Mouse (Mus musculus) myocyte (in vitro differentiated cells): ENCODE measurements around the gene Krtdap. TPM values are rescaled to one million over a fixed set of nuclear protein-coding genes. Genes with fewer than 3 reads are reported as not detected.

Experiments
- H3K27me3 ChIP-seq: one replicate; pipeline ENCODE4 v1.6.1; 2011; ENCODE audit not compliant: control insufficient read depth, insufficient read depth, insufficient read length
- H3K36me3 ChIP-seq: one replicate; pipeline ENCODE4 v1.6.1; 2011; ENCODE audit not compliant: control insufficient read depth, insufficient read depth
- H3K4me2 ChIP-seq: one replicate; pipeline ENCODE4 v1.6.1; 2011; ENCODE audit warnings: low read depth, control low read depth
- H3K4me3 ChIP-seq: one replicate; pipeline ENCODE4 v1.5.1; 2011; ENCODE audit warnings: mild to moderate bottlenecking, control low read depth, moderate library complexity
- H3K79me2 ChIP-seq: one replicate; pipeline ENCODE4 v1.6.1; 2011; ENCODE audit not compliant: control insufficient read depth, insufficient read depth
- H3ac ChIP-seq: one replicate; pipeline ENCODE4 v1.6.1; 2011; ENCODE audit not compliant: control insufficient read depth, insufficient read length
- CEBPB ChIP-seq: IDR thresholded peaks from 2 replicates; pipeline ENCODE4 v1.6.1; 2011; ENCODE audit warnings: mild to moderate bottlenecking, moderate library complexity; ENCODE audit not compliant: poor library complexity, insufficient read depth, severe bottlenecking
- E2F4 ChIP-seq: IDR thresholded peaks from one replicate; pipeline ENCODE4 v1.6.1; 2011; ENCODE audit warnings: mild to moderate bottlenecking, control low read depth, moderate library complexity; ENCODE audit not compliant: insufficient read depth
- MAX ChIP-seq: IDR thresholded peaks from one replicate; pipeline ENCODE4 v1.6.1; 2011; ENCODE audit warnings: low read depth, mild to moderate bottlenecking, control low read depth
- MYOD1 ChIP-seq, 3 experiments: IDR thresholded peaks; one replicate each; pipeline ENCODE4 v1.6.1; 2011; ENCODE audit warnings: control low read depth in 2 of 3, low read depth in 2 of 3, mild to moderate bottlenecking in 2 of 3, moderate library complexity in 1 of 3; ENCODE audit not compliant: insufficient read length in 2 of 3, control insufficient read depth in 1 of 3
- MYOG ChIP-seq, 3 experiments: IDR thresholded peaks; one replicate each; pipeline ENCODE4 v1.6.1; 2011; ENCODE audit warnings: control low read depth in 2 of 3, low read depth in 2 of 3, mild to moderate bottlenecking in 2 of 3; ENCODE audit not compliant: insufficient read length in 2 of 3, control insufficient read depth in 1 of 3, insufficient read depth in 1 of 3
- POLR2A ChIP-seq: IDR thresholded peaks from one replicate; pipeline ENCODE4 v1.6.1; 2011; ENCODE audit warnings: low read depth, mild to moderate bottlenecking, control low read depth, moderate library complexity; ENCODE audit not compliant: insufficient read length
- POLR2AphosphoS2 ChIP-seq: IDR thresholded peaks from one replicate; pipeline ENCODE4 v1.6.1; 2011; ENCODE audit warnings: low read depth, control low read depth; ENCODE audit not compliant: insufficient read length
- REST ChIP-seq: IDR thresholded peaks from one replicate; pipeline ENCODE4 v1.6.1; 2011; ENCODE audit warnings: mild to moderate bottlenecking, control low read depth, moderate library complexity; ENCODE audit not compliant: insufficient read depth, insufficient read length
- SRF ChIP-seq: IDR thresholded peaks from one replicate; pipeline ENCODE4 v1.6.1; 2011; ENCODE audit warnings: low read depth; ENCODE audit not compliant: control insufficient read depth, insufficient read length
- TCF12 ChIP-seq: IDR thresholded peaks from one replicate; pipeline ENCODE4 v1.6.1; 2011; ENCODE audit warnings: mild to moderate bottlenecking, control low read depth; ENCODE audit not compliant: poor library complexity, insufficient read depth, severe bottlenecking
- TCF3 ChIP-seq: IDR thresholded peaks from one replicate; pipeline ENCODE4 v1.6.1; 2011; ENCODE audit warnings: low read depth, control low read depth; ENCODE audit not compliant: insufficient read length
- USF1 ChIP-seq: IDR thresholded peaks from one replicate; pipeline ENCODE4 v1.6.1; 2011; ENCODE audit warnings: low read depth, mild to moderate bottlenecking, control low read depth, moderate library complexity
- polyA plus RNA-seq: library from polyadenylated mRNA; unstranded; fragments of >200 nt; fragmentation: generic; extraction: Trizol; gene quantifications from one replicate; pipeline ENCODE4 v1.2.1, GENCODE M21; 2012; ENCODE audit warnings: missing spikeins

The Krtdap gene
- polyA plus RNA-seq, 1 experiment: not detected

- Histone ChIP-seq H3K4me3 (no peak overlapping the region), H3ac (no peak overlapping the region), H3K79me2 (no peaks in the 10 kb centered on the region), H3K27me3 (peaks cover 6% of the 10 kb centered on the region), H3K4me2 (no peak overlapping the region), H3K36me3 (no peaks in the 10 kb centered on the region)
- no peak for TF ChIP-seq E2F4
- no peak for TF ChIP-seq TCF3
Observed at GRCm38 (mm10) chr7:30776104-30776503, 11.6 kb upstream of the Krtdap start.

DNA sequence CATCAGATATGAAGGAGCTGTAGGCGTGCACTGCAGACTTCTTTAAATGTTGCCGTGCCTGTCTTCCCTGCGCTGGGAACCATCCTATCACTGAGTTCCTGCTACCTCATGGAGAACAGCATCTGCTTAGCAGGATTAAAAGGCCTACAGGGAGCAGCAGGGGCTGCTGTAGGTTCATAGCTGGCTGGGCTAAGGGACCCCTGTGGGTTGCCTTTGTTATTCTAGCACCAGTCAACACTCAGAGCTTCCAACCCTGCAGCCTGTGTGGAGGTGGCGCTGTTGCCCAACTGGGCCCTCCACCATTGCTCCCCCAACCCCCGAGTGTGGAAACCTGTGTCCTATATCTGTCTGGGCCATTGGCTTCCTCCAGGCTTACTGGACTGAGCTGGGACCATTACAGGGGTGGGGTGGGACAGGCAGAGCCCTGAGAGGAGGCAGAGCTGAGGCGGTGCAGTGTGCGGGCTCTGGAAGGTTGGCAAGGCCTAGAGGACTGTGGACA lies 10.6 kb upstream of the Krtdap start:
- no peaks in the 10 kb centered on the region for H3K36me3 ChIP-seq
- peaks cover 6% of the 10 kb centered on the region for H3K27me3 ChIP-seq
- H3K4me3 ChIP-seq: no peak overlapping the region
- no peak overlapping the region for H3ac ChIP-seq
- no peak for TF ChIP-seq TCF3
- no peak for TF ChIP-seq USF1
- TF ChIP-seq MYOG (IDR thresholded peaks at IDR 0.05; ENCODE audit: control insufficient read depth in 1 of 3, insufficient read depth in 1 of 3, insufficient read length in 2 of 3, low read depth in 2 of 3): no peak
- TF ChIP-seq POLR2AphosphoS2: no peak
- TF ChIP-seq CEBPB: no peak
- TF ChIP-seq POLR2A: no peak
- TF ChIP-seq REST: no peak
- TF ChIP-seq MYOD1 (IDR thresholded peaks at IDR 0.05; ENCODE audit: control insufficient read depth in 1 of 3, insufficient read length in 2 of 3, low read depth in 2 of 3): no peak
- no peak for TF ChIP-seq TCF12
- no peaks in the 10 kb centered on the region for H3K79me2 ChIP-seq
- H3K4me2 ChIP-seq: no peak overlapping the region

DNA sequence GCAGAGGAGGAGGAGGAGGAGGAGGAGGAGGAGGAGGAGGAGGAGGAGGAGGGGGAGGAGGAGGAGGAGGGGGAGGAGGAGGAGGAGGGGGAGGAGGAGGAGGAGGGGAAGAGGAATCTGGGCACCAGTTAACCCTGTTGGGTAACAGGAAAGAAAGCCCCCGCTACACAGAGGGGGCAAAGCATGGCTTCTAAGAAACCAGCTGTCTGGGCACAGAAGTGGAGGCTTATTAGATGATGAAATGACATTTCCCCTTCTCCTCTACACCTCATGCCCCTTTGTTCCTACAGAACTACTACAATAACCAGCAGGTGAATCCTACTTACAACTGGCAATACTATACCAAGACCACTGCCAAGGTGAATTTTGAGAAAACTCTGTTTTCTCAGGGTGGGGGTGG lies 9.8 kb upstream of the Krtdap start:
- TF ChIP-seq CEBPB: no peak
- no peak for TF ChIP-seq E2F4
- no peak for TF ChIP-seq POLR2A
- no peak for TF ChIP-seq MAX
- TF ChIP-seq TCF12: no peak
- no peak for TF ChIP-seq USF1
- no peak for TF ChIP-seq TCF3
- TF ChIP-seq REST: no peak
- TF ChIP-seq MYOG (IDR thresholded peaks at IDR 0.05; ENCODE audit: control insufficient read depth in 1 of 3, insufficient read depth in 1 of 3, insufficient read length in 2 of 3, low read depth in 2 of 3): no peak
- no peak for TF ChIP-seq SRF
- TF ChIP-seq POLR2AphosphoS2: no peak
- no peak for TF ChIP-seq MYOD1 (IDR thresholded peaks at IDR 0.05; ENCODE audit: control insufficient read depth in 1 of 3, insufficient read length in 2 of 3, low read depth in 2 of 3)
- Histone ChIP-seq H3K27me3 (peaks cover 6% of the 10 kb centered on the region), H3K4me3 (no peak overlapping the region), H3K79me2 (no peaks in the 10 kb centered on the region), H3K36me3 (no peaks in the 10 kb centered on the region), H3ac (no peak overlapping the region), H3K4me2 (no peak overlapping the region)

DNA sequence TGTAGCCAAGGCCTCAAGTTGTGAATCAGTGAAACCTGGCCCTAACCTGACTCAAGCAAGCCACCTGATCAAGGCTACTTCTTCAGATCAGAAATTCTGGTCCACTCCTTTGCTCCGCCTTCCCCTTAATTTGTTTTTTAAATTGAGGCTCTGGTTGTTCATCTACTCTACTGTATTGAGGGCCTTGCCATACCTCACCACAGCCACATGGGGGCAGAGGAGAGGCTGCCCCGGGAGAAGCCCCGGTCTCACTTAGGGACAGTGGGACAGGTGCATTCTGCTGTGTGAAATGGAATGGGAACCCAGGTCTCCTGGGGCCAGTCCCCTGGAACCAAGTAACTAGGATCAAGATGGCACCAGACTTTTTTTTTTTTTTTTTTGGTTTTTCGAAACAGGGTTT lies 5.9 kb upstream of the Krtdap start:
- TF ChIP-seq REST (no peak), E2F4 (no peak), TCF3 (no peak), MAX (no peak), TCF12 (no peak), MYOD1 (IDR thresholded peaks at IDR 0.05; ENCODE audit: control insufficient read depth in 1 of 3, insufficient read length in 2 of 3, low read depth in 2 of 3) (no peak), POLR2A (no peak), SRF (no peak), USF1 (no peak), POLR2AphosphoS2 (no peak)
- Histone ChIP-seq H3K4me2 (no peak overlapping the region), H3K4me3 (no peak overlapping the region), H3K79me2 (no peaks in the 10 kb centered on the region), H3K27me3 (peaks cover 6% of the 10 kb centered on the region), H3ac (no peak overlapping the region), H3K36me3 (no peaks in the 10 kb centered on the region)

DNA sequence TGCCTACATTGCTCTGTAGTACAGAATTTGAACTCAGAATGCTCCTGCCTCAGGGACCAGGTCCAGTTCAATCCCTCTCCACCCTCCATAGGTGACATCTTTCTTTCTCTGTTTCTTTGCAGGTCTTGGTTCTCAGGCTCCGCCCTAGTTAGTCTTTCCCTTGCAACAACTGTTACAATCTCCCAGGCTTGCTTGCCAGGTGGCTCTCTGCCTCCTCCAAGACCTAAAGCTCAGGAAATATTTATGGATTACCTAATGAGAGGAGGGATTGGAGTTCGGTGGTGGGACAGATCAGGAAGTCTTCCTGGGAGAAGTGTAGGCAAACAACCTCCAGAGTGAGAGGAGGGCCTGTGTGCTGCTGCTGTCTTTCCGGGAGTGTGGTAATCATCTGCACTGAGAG lies 5.0 kb upstream of the Krtdap start:
- Histone ChIP-seq H3K79me2 (no peaks in the 10 kb centered on the region), H3ac (no peak overlapping the region), H3K4me3 (no peak overlapping the region), H3K36me3 (no peaks in the 10 kb centered on the region), H3K4me2 (no peak overlapping the region), H3K27me3 (peaks cover 6% of the 10 kb centered on the region)
- TF ChIP-seq POLR2AphosphoS2: no peak
- TF ChIP-seq USF1: no peak
- TF ChIP-seq MYOD1 (IDR thresholded peaks at IDR 0.05; ENCODE audit: control insufficient read depth in 1 of 3, insufficient read length in 2 of 3, low read depth in 2 of 3): no peak
- TF ChIP-seq POLR2A: no peak
- TF ChIP-seq CEBPB: no peak
